Mouse (Mus musculus): ENCODE results near the gene Cnot6.

DNA sequence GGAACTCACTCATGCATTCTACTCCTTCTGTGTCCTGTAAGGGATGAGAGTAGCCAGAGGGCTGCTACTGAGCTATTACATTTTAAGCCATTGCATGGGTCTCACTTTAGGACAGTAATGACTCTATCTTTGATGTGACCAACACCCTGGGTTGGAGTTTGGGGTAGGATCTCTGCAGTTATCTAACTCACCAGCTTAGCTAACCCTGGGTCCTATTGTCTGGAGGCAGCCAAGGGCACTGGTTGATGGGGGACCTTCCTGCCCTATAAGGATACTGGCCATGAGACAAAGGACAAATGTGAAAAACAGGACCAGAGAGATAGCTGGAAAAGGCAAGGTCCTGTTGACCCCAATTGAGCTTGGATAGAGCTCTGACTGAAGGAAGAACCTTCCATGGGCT is 57.0 kb downstream of the Cnot6 start:
- TF ChIP-seq CTCF (IDR thresholded peaks at IDR 0.05; ENCODE audit: low read depth, low read length) (no peak), POLR2A (IDR thresholded peaks at IDR 0.05; ENCODE audit: extremely low read depth, insufficient read depth, low read length) (no peak)

Data from liver, adult 2 months (tissue).